Mouse (Mus musculus) E14TG2a.4 (cell line): ENCODE measurements around the gene Itprip.

Source experiments
- H3K27me3 ChIP-seq: 2 replicates; pipeline ENCODE4 v1.6.1; 2014; ENCODE audit warnings: low read length, control low read depth; ENCODE audit not compliant: insufficient read depth
- H3K36me3 ChIP-seq: 2 replicates; pipeline ENCODE4 v1.6.1; 2014; ENCODE audit warnings: low read length, control low read depth; ENCODE audit not compliant: insufficient read depth
- H3K4me1 ChIP-seq: replicated peaks from 2 replicates; pipeline ENCODE4 v1.6.1; 2014; ENCODE audit warnings: low read depth, low read length, control low read depth
- H3K4me3 ChIP-seq: replicated peaks from 2 replicates; pipeline ENCODE4 v1.5.1; 2014; ENCODE audit warnings: mild to moderate bottlenecking, low read length
- H3K9me3 ChIP-seq: 2 replicates; pipeline ENCODE4 v1.6.1; 2014; ENCODE audit warnings: low read length, control low read depth
- CTCF ChIP-seq: conservative IDR thresholded peaks from 2 replicates; pipeline ENCODE4 v1.5.1; 2014; ENCODE audit warnings: low read length
- NANOG ChIP-seq: IDR thresholded peaks from 2 replicates; pipeline ENCODE4 v1.6.1; 2014; ENCODE audit warnings: borderline replicate concordance, low read length, mixed read lengths
- POU5F1 ChIP-seq: IDR thresholded peaks from 2 replicates; pipeline ENCODE4 v1.6.1; 2014; ENCODE audit warnings: low read length, borderline replicate concordance

Gene Itprip

DNA sequence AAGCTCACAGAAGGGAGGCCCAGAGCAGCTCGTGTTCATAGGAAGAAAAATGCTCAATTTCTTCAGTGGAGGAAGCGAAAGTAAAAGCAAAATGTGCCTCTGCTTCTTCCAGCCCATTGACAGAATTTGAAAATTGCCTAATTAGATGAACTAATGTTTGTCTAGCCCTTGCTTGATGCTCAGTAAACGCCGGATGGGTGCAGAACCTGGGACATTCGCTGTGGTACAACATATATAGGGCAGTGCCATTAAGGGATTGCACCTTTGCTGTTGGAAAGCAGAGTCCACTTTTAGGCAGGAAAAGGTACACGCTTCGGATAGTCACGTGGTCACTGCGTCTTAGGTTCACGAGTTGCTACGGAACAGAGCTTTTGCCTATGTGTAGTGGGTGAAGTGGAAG is 17.4 kb upstream of the Itprip start:
- peaks cover 31% of the 10 kb centered on the region for H3K27me3 ChIP-seq
- peaks cover 23% of the 10 kb centered on the region for H3K4me1 ChIP-seq
- H3K36me3 ChIP-seq: no peaks in the 10 kb centered on the region
- H3K9me3 ChIP-seq: peaks cover 6% of the 10 kb centered on the region
- TF ChIP-seq POU5F1 (no peak), NANOG (no peak), CTCF (no peak)
- H3K4me3 ChIP-seq: no peak overlapping the region

DNA sequence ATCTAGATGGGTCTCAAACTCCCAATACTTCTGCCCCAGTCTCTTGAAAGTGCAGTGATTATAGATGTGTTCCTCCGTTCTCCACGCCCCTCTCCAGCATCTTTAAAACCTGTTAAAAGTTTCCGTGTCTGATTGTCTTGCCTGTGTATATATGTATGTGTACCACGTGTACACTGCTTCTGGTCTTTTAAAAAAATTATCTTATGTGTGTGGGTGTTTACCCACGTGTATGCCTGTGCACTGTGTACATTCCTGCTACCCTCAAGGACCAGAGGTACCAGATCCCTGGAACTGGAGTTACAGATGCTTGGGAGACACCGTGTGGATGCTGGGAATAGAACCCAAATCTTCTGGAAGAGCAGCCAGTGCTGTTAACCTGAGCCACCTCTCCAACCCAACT is 16.4 kb upstream of the Itprip start:
- no peaks in the 10 kb centered on the region for H3K36me3 ChIP-seq
- H3K9me3 ChIP-seq: peaks cover 6% of the 10 kb centered on the region
- TF ChIP-seq CTCF: no peak
- TF ChIP-seq NANOG: no peak
- H3K4me3 ChIP-seq: no peak overlapping the region
- peaks cover 25% of the 10 kb centered on the region for H3K27me3 ChIP-seq
- peaks cover 23% of the 10 kb centered on the region for H3K4me1 ChIP-seq

GRCm38 (mm10) chr19:47934636-47935238 is 15.6 kb upstream of the Itprip start:
- peaks cover 23% of the 10 kb centered on the region for H3K4me1 ChIP-seq
- TF ChIP-seq POU5F1 (no peak), NANOG (no peak), CTCF (no peak)
- peaks cover 6% of the 10 kb centered on the region for H3K9me3 ChIP-seq
- H3K36me3 ChIP-seq: no peaks in the 10 kb centered on the region
- H3K27me3 ChIP-seq: peaks cover 17% of the 10 kb centered on the region
- H3K4me3 ChIP-seq: no peak overlapping the region

- Histone ChIP-seq H3K27me3 (peaks cover 14% of the 10 kb centered on the region), H3K4me1 (peaks cover 23% of the 10 kb centered on the region), H3K36me3 (no peaks in the 10 kb centered on the region), H3K4me3 (no peak overlapping the region), H3K9me3 (peaks cover 6% of the 10 kb centered on the region)
- TF ChIP-seq NANOG (no peak), POU5F1 (no peak), CTCF (no peak)
Observed at GRCm38 (mm10) chr19:47934146-47934545, 15.0 kb upstream of the Itprip start.

DNA sequence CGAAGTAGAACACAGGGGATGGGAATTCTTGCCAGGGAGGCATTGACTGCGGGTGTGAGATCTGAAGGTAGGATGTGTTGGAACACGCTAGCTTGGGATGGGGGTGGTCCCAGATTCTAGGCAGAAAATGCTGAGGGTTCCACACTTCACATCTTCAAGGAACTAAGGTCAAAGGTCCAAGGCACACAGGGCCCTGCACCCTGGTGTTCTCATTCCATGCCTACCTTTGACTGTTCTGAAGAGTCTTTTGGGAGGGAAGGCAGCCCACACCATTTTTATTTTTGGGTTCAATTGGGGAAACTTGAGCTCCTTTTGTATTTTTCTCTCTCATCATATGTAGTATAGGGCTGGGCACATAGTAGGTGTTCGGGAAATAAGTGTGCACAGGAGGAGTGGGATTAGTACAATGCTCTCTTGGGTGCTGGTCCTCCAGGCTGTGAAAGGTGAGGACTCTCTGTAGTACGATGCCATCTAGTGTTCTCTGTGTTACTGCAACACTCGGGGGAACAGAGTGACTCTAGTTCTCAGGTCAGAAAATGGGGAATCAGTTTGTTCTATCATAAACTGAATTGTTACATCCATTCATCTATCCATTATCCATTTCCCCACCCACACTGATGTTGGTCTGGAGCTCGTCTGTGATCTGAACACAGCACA is 13.0 kb upstream of the Itprip start:
- Histone ChIP-seq H3K4me3 (no peak overlapping the region), H3K27me3 (no peaks in the 10 kb centered on the region), H3K36me3 (no peaks in the 10 kb centered on the region), H3K9me3 (peaks cover 6% of the 10 kb centered on the region), H3K4me1 (peaks cover 13% of the 10 kb centered on the region)
- TF ChIP-seq CTCF: peak; percentile 43
- TF ChIP-seq POU5F1: no peak

DNA sequence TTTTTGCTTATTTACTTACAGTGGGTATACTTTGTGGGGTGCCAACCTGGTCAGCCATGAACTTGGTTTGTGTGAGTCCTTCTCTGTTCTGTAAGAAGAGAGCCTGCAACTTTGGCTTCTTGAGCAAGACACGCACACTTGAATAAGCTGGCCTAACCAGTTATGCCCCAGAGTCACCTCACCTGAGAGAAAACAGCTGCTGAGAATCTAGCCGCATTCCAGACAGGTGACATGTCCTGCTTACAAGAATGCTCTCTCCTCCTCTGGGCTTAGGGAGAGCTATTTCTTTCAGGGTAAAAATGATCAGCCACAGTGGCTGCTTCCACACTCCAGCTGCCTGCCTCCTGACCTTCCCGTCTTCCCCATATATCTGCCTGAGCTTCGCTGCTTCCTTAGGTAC is 9.9 kb upstream of the Itprip start:
- Histone ChIP-seq H3K27me3 (no peaks in the 10 kb centered on the region), H3K36me3 (no peaks in the 10 kb centered on the region), H3K4me1 (0 out of 2 replicates have a peak, but pooled peaks cover under 1% of the 10 kb centered on the region), H3K4me3 (no peak overlapping the region), H3K9me3 (peaks cover 10% of the 10 kb centered on the region)
- TF ChIP-seq NANOG (no peak), CTCF (no peak), POU5F1 (no peak)

GRCm38 (mm10) chr19:47927032-47927431 is 7.9 kb upstream of the Itprip start:
- TF ChIP-seq POU5F1 (no peak), CTCF (no peak), NANOG (no peak)
- H3K27me3 ChIP-seq: no peaks in the 10 kb centered on the region
- no peaks in the 10 kb centered on the region for H3K36me3 ChIP-seq
- H3K4me3 ChIP-seq: no peak overlapping the region
- H3K9me3 ChIP-seq: 0 out of 2 replicates have a peak, but pooled peaks cover 5% of the 10 kb centered on the region
- H3K4me1 ChIP-seq: no peaks in the 10 kb centered on the region

DNA sequence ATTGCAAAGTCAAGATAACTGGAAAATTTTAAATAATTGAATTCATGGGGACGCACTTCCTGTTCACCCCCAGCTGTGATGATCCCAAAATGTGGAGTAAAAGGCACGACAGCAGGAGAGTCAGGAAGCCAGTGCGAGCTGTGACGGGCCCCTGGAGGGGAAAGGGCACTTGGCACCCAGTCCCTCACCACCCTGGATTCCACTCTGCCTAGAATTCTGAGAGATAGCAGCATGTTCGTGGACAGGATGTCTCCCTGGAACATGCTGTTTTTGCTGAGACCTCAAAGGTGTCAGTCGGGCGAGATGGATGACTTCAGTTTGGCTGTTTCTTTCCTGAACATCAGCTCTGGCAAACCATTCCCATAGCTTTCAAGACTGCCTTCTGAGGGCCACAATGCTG is 6.7 kb upstream of the Itprip start:
- no peaks in the 10 kb centered on the region; the same call in 1 of the 2 replicates for H3K27me3 ChIP-seq
- H3K36me3 ChIP-seq: no peaks in the 10 kb centered on the region
- H3K9me3 ChIP-seq: 0 out of 2 replicates have a peak, but pooled peaks cover 5% of the 10 kb centered on the region
- no peak overlapping the region for H3K4me3 ChIP-seq
- TF ChIP-seq POU5F1 (no peak), CTCF (no peak), NANOG (no peak)
- no peaks in the 10 kb centered on the region for H3K4me1 ChIP-seq

DNA sequence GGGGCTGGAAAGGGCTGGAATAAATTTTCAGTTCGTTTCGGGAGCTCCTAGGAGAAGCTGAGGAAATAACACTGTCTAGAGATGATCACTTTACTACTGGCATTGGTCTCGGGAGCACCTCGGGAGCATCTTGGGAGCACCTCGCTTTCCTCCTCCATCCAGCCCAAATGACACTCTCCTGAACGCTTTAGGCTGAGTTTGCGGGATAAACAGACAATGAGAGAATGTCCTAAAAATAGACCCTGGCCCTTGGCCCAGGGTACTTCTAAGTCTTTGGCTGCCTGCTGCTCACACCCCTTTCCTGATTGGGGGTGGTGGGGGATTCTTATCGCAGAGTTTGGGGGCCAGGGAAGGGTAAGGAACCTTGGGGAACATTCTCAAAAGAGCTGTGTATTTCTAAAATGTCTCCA is 872 bp upstream of the Itprip start:
- peaks cover 42% of the 10 kb centered on the region for H3K27me3 ChIP-seq
- H3K4me3 ChIP-seq: no peak overlapping the region; the same call in 1 of the 2 replicates
- TF ChIP-seq POU5F1 (no peak), NANOG (no peak), CTCF (no peak)
- no peaks in the 10 kb centered on the region for H3K9me3 ChIP-seq
- no peaks in the 10 kb centered on the region for H3K36me3 ChIP-seq
- H3K4me1 ChIP-seq: peaks cover 18% of the 10 kb centered on the region
